Mouse (Mus musculus) heart, embryonic 13.5 days (tissue): ENCODE data around the gene Dusp18. TPM values are rescaled to one million over a fixed set of nuclear protein-coding genes. Genes with fewer than 3 reads are reported as not detected.

Experiments used
- ATAC-seq: fragments of 200-750 bp; cut with Nextera tagmentation; 2 replicates; pipeline ENCODE4 v1.8.0; 2017; ENCODE audit warnings: moderate TSS enrichment; ENCODE audit not compliant: insufficient number of reproducible peaks, low FRiP score, low TSS enrichment; ENCODE audit errors: extremely low read depth
- H3K27ac ChIP-seq: fragments of 300-500 bp; sonication (generic); replicated peaks from 2 replicates; pipeline ENCODE4 v1.5.1; 2015; ENCODE audit warnings: moderate library complexity, mild to moderate bottlenecking, inconsistent platforms
- H3K27me3 ChIP-seq: fragments of 300-500 bp; sonication (generic); replicated peaks from 2 replicates; pipeline ENCODE4 v1.6.1; 2015; ENCODE audit warnings: mild to moderate bottlenecking, inconsistent platforms
- H3K36me3 ChIP-seq: fragments of 300-500 bp; sonication (generic); 2 replicates; pipeline ENCODE4 v1.6.1; 2015; ENCODE audit warnings: mild to moderate bottlenecking, inconsistent platforms
- H3K4me1 ChIP-seq: fragments of 300-500 bp; sonication (generic); 2 replicates; pipeline ENCODE4 v1.6.1; 2015; ENCODE audit warnings: inconsistent platforms
- H3K4me2 ChIP-seq: fragments of 300-500 bp; sonication (generic); 2 replicates; pipeline ENCODE4 v1.6.1; 2015; ENCODE audit warnings: inconsistent platforms, mild to moderate bottlenecking, moderate library complexity
- H3K4me3 ChIP-seq: fragments of 300-500 bp; sonication (generic); 2 replicates; pipeline ENCODE4 v1.5.1; 2015; ENCODE audit warnings: moderate library complexity, mild to moderate bottlenecking, inconsistent platforms
- H3K9ac ChIP-seq: fragments of 300-500 bp; sonication (generic); 2 replicates; pipeline ENCODE4 v1.6.1; 2015; ENCODE audit warnings: inconsistent platforms, mild to moderate bottlenecking, moderate library complexity
- H3K9me3 ChIP-seq: fragments of 300-500 bp; sonication (generic); 2 replicates; pipeline ENCODE4 v1.6.1; 2016; ENCODE audit warnings: inconsistent platforms
- WGBS: fragments of 180-500 bp; shearing (Covaris S2); methylation state at CpG from one replicate; pipeline ENCODE4 v1.1.7; 2015; ENCODE audit warnings: mixed read lengths; 5-methylcytosine and 5-hydroxymethylcytosine counted together
- polyA plus RNA-seq: library from polyadenylated mRNA; unstranded; fragments of >200 nt; fragmentation: Nextera tagmentation; extraction: Ambion mirVana; gene quantifications from 2 replicates; pipeline ENCODE4 v1.2.1, GENCODE M21; 2015

The Dusp18 gene
- polyA plus RNA-seq, 1 experiment from 2014 or later, result 10.7 TPM

- WGBS, result 72% methylated on average over 4 of the region's 4 CpGs
- Histone ChIP-seq H3K9ac (no peak overlapping the region), H3K36me3 (peaks cover 30% of the 10 kb centered on the region), H3K4me1 (peaks cover 24% of the 10 kb centered on the region), H3K27ac (no peak overlapping the region), H3K27me3 (no peaks in the 10 kb centered on the region), H3K4me2 (peak overlapping the region; percentile 89), H3K4me3 (peak overlapping the region; percentile 66; the same call in 1 of the 2 replicates), H3K9me3 (no peaks in the 10 kb centered on the region)
- ATAC-seq, result no peak
Observed at GRCm38 (mm10) chr11:3930019-3930418, 35.0 kb downstream of the Dusp18 start.

GRCm38 (mm10) chr11:3930931-3931330, 35.9 kb downstream of the Dusp18 start:
- Histone ChIP-seq H3K4me3 (peak overlapping the region; percentile 66), H3K27ac (peak overlapping the region; percentile 13), H3K27me3 (no peaks in the 10 kb centered on the region), H3K4me1 (peaks cover 24% of the 10 kb centered on the region), H3K4me2 (peak overlapping the region; percentile 89), H3K36me3 (peaks cover 23% of the 10 kb centered on the region), H3K9ac (peak overlapping the region; percentile 80), H3K9me3 (no peaks in the 10 kb centered on the region)
- no peak for ATAC-seq
- WGBS, result 37% methylated on average over 6 of the region's 6 CpGs

GRCm38 (mm10) chr11:3931511-3932211, 36.6 kb downstream of the Dusp18 start, which contains the start of gene Tcn2:
TSS of gene Tcn2 (minus strand) at chr11:3932159.
- H3K4me1 ChIP-seq, result peaks cover 24% of the 10 kb centered on the region
- WGBS, result 0% methylated on average over 24 of the region's 26 CpGs

DNA sequence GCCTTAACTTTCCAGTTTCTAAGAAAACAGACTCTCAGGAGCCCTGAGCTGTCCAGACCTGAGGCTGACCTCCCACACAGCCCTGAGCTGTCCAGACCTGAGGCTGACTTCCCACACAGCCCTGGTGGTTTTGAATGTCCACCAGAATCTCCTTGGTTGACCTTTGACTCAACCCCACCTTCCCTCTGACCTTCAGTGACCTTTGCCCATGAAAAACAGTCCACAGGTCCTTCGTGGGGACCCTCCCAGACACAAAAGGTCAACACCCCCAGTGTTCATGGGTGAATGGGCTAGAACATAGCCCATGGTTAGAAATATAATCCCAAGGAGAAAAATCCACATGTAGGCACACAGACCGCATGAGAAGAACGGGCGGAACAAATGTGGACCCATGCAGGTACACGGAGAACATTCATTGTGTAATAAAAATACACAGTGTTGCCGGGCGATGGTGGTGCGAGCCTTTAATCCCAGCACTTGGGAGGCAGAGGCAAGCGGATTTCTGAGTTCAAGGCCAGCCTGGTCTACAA, 38.8 kb downstream of the Dusp18 start:
- Histone ChIP-seq H3K9me3 (no peaks in the 10 kb centered on the region), H3K4me2 (no peak overlapping the region), H3K27ac (no peak overlapping the region), H3K4me3 (no peak overlapping the region), H3K9ac (no peak overlapping the region), H3K36me3 (no peaks in the 10 kb centered on the region), H3K27me3 (0 out of 2 replicates have a peak, but pooled peaks cover 11% of the 10 kb centered on the region), H3K4me1 (peaks cover 24% of the 10 kb centered on the region)
- no peak for ATAC-seq
- WGBS, result 89% methylated on average over 9 of the region's 9 CpGs

More at GRCm38 (mm10) chr11:3931511-3932211, 36.6 kb downstream of the Dusp18 start, which contains the start of gene Tcn2:
- Histone ChIP-seq H3K36me3 (peaks cover 15% of the 10 kb centered on the region), H3K9me3 (no peaks in the 10 kb centered on the region), H3K27me3 (no peaks in the 10 kb centered on the region), H3K27ac (peak within 1 kb of the TSS; percentile 13), H3K4me3 (peak within 1 kb of the TSS; percentile 66), H3K9ac (peak within 1 kb of the TSS; percentile 80), H3K4me2 (peak within 1 kb of the TSS; percentile 89)
- ATAC-seq, result peak; percentile 86

GRCm38 (mm10) chr11:3935135-3935534, 40.1 kb downstream of the Dusp18 start:
- ATAC-seq, result no peak
- Histone ChIP-seq H3K9me3 (no peaks in the 10 kb centered on the region), H3K27ac (no peak overlapping the region), H3K4me3 (no peak overlapping the region), H3K9ac (no peak overlapping the region), H3K36me3 (no peaks in the 10 kb centered on the region), H3K4me2 (no peak overlapping the region), H3K27me3 (0 out of 2 replicates have a peak, but pooled peaks cover 14% of the 10 kb centered on the region), H3K4me1 (peaks cover 21% of the 10 kb centered on the region)
- 70% methylated on average over 4 of the region's 4 CpGs for WGBS

GRCm38 (mm10) chr11:3936318-3936717, 41.3 kb downstream of the Dusp18 start:
- Histone ChIP-seq H3K4me2 (no peak overlapping the region), H3K36me3 (no peaks in the 10 kb centered on the region), H3K4me3 (no peak overlapping the region), H3K27ac (no peak overlapping the region), H3K9ac (no peak overlapping the region), H3K9me3 (no peaks in the 10 kb centered on the region), H3K4me1 (peaks cover 9% of the 10 kb centered on the region), H3K27me3 (0 out of 2 replicates have a peak, but pooled peaks cover 14% of the 10 kb centered on the region)
- ATAC-seq, result no peak
- 90% methylated on average over 3 of the region's 3 CpGs for WGBS

GRCm38 (mm10) chr11:3937321-3937874, 42.4 kb downstream of the Dusp18 start:
- peaks cover 16% of the 10 kb centered on the region; the same call in 1 of the 2 replicates for H3K27me3 ChIP-seq
- H3K9me3 ChIP-seq, result no peaks in the 10 kb centered on the region
- no peak overlapping the region for H3K4me3 ChIP-seq
- H3K27ac ChIP-seq, result no peak overlapping the region
- ATAC-seq, result no peak
- no peak overlapping the region for H3K9ac ChIP-seq
- WGBS, result 62% methylated on average over 13 of the region's 13 CpGs
- H3K4me1 ChIP-seq, result peaks cover 5% of the 10 kb centered on the region
- no peaks in the 10 kb centered on the region for H3K36me3 ChIP-seq
- H3K4me2 ChIP-seq, result no peak overlapping the region

GRCm38 (mm10) chr11:3941371-3941770, 46.3 kb downstream of the Dusp18 start:
- 80% methylated on average over 7 of the region's 7 CpGs for WGBS
- ATAC-seq, result no peak
- peaks cover 38% of the 10 kb centered on the region for H3K27me3 ChIP-seq

DNA sequence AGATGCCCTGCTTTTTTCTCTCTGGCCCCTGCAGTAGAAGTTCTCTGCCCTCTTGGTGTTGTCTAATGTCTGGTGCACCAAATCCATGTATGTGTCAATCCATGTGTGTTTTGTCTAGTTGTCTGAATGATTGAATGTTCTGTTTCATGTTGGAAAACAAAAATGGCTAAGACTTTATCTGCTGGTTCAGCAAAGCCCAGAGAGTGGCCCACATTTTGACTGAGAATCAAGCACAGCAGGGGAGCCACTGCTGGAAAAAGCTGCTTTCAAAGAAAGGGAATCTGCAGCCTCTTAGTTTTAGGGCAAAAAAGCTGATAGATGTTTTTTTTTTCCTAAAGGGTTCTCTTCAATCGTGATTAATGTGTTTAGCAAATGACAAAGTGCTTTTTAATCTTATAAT, 51.3 kb downstream of the Dusp18 start:
- Histone ChIP-seq H3K9me3 (no peaks in the 10 kb centered on the region), H3K9ac (no peak overlapping the region), H3K4me3 (no peak overlapping the region), H3K27me3 (peaks cover 33% of the 10 kb centered on the region), H3K4me2 (no peak overlapping the region), H3K4me1 (no peaks in the 10 kb centered on the region), H3K27ac (no peak overlapping the region), H3K36me3 (no peaks in the 10 kb centered on the region)
- ATAC-seq, result no peak
- 23% methylated on average over 1 of the region's 1 CpGs for WGBS

More at GRCm38 (mm10) chr11:3941371-3941770, 46.3 kb downstream of the Dusp18 start:
- Histone ChIP-seq H3K4me3 (no peak overlapping the region), H3K9me3 (no peaks in the 10 kb centered on the region), H3K4me1 (no peaks in the 10 kb centered on the region), H3K27ac (no peak overlapping the region), H3K36me3 (no peaks in the 10 kb centered on the region), H3K9ac (no peak overlapping the region), H3K4me2 (no peak overlapping the region)
